ENCODE assay signal across 10 mouse cellular contexts in genomic region chr4:150656504-150656903, GRCm38 (mm10). TPM values are rescaled to one million over a fixed set of nuclear protein-coding genes. Genes with fewer than 3 reads are reported as not detected.
A peak's percentile ranks its signal among the peaks of the same experiment; 100 is the strongest.
DNase-seq lines count a peak whose midpoint lies in the region; ATAC-seq and TF ChIP-seq lines count a peak whose summit lies in the region.
"Had no signal": no experiment of that assay in that cellular context is flagged by ENCODE, and none has a peak within 500 bp of the region (broad histone marks: within the 10 kb centered on the region; RNA-seq: fewer than 3 reads in every experiment).

No protein-coding gene starts in this region.

- H3K27ac ChIP-seq in heart, embryonic 12.5 days (ENCODE audit: poor library complexity, severe bottlenecking) = no peak overlapping the region
- H3K27ac ChIP-seq in testis, adult 2 months (ENCODE audit: control insufficient read depth, insufficient read depth, low read depth, low read length) = no peak overlapping the region
- H3K27ac ChIP-seq: embryonic facial prominence, embryonic 10.5 days; stomach, embryonic 15.5 days had no signal

- TF ChIP-seq CTCF in brain, embryonic 14.5 days (IDR thresholded peaks at IDR 0.05; ENCODE audit: borderline replicate concordance, extremely low read depth, insufficient read depth, insufficient read length) = peak; percentile 20; the same call in 1 of the 2 replicates
- peak; percentile 39; the same call in 1 of the 2 replicates for TF ChIP-seq CTCF in testis, adult 2 months (IDR thresholded peaks at IDR 0.05; ENCODE audit: control insufficient read depth, insufficient read depth, insufficient replicate concordance, low read depth, low read length)

- no peak overlapping the region for H3K4me2 ChIP-seq in heart, embryonic 12.5 days
- H3K4me2 ChIP-seq: stomach, embryonic 15.5 days had no signal

- H3K9ac ChIP-seq in heart, embryonic 12.5 days = no peak overlapping the region
- H3K9ac ChIP-seq: stomach, embryonic 15.5 days had no signal

- TF ChIP-seq POLR2A in brain, embryonic 14.5 days (IDR thresholded peaks at IDR 0.05; ENCODE audit: borderline replicate concordance, extremely low read depth, insufficient read depth, insufficient read length, poor library complexity, severe bottlenecking) = no peak
- TF ChIP-seq POLR2A in testis, adult 2 months (IDR thresholded peaks at IDR 0.05; ENCODE audit: control insufficient read depth, low read depth, low read length) = no peak

- H3K4me3 ChIP-seq in heart, embryonic 12.5 days = no peak overlapping the region
- no peak overlapping the region for H3K4me3 ChIP-seq in testis, adult 2 months (ENCODE audit: control insufficient read depth, low read depth, low read length)
- H3K4me3 ChIP-seq: stomach, embryonic 15.5 days had no signal

- intact Hi-C loops in heart, postnatal 36 days (cut with DNase I) = loop anchor here (1.0 to 10.0 kb wide), 4 partner anchors 194 to 478 kb away; no protein-coding TSS in a partner anchor

- H3K27me3 ChIP-seq in heart, embryonic 12.5 days (replicated peaks) = peaks cover 36% of the 10 kb centered on the region
- no peaks in the 10 kb centered on the region for H3K27me3 ChIP-seq in testis, adult 2 months (ENCODE audit: control insufficient read depth, insufficient read depth, low read length)

- peaks cover 6% of the 10 kb centered on the region; the same call in 1 of the 2 replicates for H3K9me3 ChIP-seq in heart, embryonic 12.5 days (replicated peaks)
- H3K9me3 ChIP-seq: stomach, embryonic 15.5 days had no signal

- peak; percentile 15 to 25 for DNase-seq in heart, postnatal 36 days
- peak; percentile 38 for DNase-seq in right cerebral cortex, postnatal 14 days
- DNase-seq in right cerebral cortex, adult 2 months (ENCODE audit: low spot score in 2 of 2) = no peak
- no peak for DNase-seq in brain, embryonic 14.5 days (ENCODE audit: low read depth)
- DNase-seq in spleen, postnatal 14 days (ENCODE audit: low spot score in 2 of 2) = no peak
- no peak for DNase-seq in frontal cortex, postnatal 25 days (ENCODE audit: low spot score in 2 of 2)

- H3K4me1 ChIP-seq in heart, embryonic 12.5 days (replicated peaks) = peaks cover 13% of the 10 kb centered on the region
- H3K4me1 ChIP-seq in testis, adult 2 months (ENCODE audit: control insufficient read depth, insufficient read depth, low read length) = peaks cover 3% of the 10 kb centered on the region; the same call in 1 of the 2 replicates

- 82% methylated on average over 6 of the region's 6 CpGs for WGBS in heart, embryonic 12.5 days

- no peak for ATAC-seq in heart, embryonic 12.5 days (ENCODE audit: insufficient number of reproducible peaks, low FRiP score)

- H3K36me3 ChIP-seq in heart, embryonic 12.5 days = no peaks in the 10 kb centered on the region
- H3K36me3 ChIP-seq in testis, adult 2 months (ENCODE audit: control insufficient read depth, insufficient read depth, low read length) = no peaks in the 10 kb centered on the region
- H3K36me3 ChIP-seq: embryonic facial prominence, embryonic 10.5 days; stomach, embryonic 15.5 days had no signal

RNA-seq across cellular contexts. Expression of gene Slc45a1, which starts 4.5 kb away (rescaled TPM):
- not detected for total RNA-seq in heart, postnatal 36 days (2021)
- polyA plus RNA-seq in heart, embryonic 12.5 days (2016; fragmentation: Nextera tagmentation; extraction: Ambion mirVana) = not detected in 2 replicates
- 23.0 and 27.7 TPM in 2 replicates for polyA plus RNA-seq in brain, embryonic 14.5 days (2012; rRNA removed)
- polyA plus RNA-seq in testis, adult 2 months (2012; rRNA removed) = 0.37 and 0.42 TPM in 2 replicates

Comparison
In these comparisons a context has a peak if more than half of its experiments do, and no peak if none do; other contexts are left out.
1. DNase-seq: peak in heart, postnatal 36 days (2 of 2) and right cerebral cortex, postnatal 14 days (single experiment); none in right cerebral cortex, adult 2 months (0 of 2), brain, embryonic 14.5 days (single experiment), spleen, postnatal 14 days (0 of 2) and frontal cortex, postnatal 25 days (0 of 2).
2. RNA of gene Slc45a1, which starts 4.5 kb away (polyA plus RNA-seq): 23.0 to 27.7 TPM in brain, embryonic 14.5 days; 0.37 to 0.42 TPM in testis, adult 2 months and not detected in heart, embryonic 12.5 days; every median in the first group is over 10 times any median in the second.